Comparison of ENCODE assay signal across 9 mouse cellular contexts in genomic region chr6:88197313-88198069, GRCm38 (mm10). TPM values are rescaled to one million over a fixed set of nuclear protein-coding genes. Genes with fewer than 3 reads are reported as not detected.
DNase-seq lines count a peak whose midpoint lies in the region; ATAC-seq and TF ChIP-seq lines count a peak whose summit lies in the region.
"Had no signal": no experiment of that assay in that cellular context is flagged by ENCODE, and none has a peak within 500 bp of the region (broad histone marks: within the 10 kb centered on the region; RNA-seq: fewer than 3 reads in every experiment).

No protein-coding gene starts in this region.

- H3K27ac ChIP-seq in limb, embryonic 14.5 days (replicated peaks; ENCODE audit: low read depth, low read length): no peak overlapping the region

- H3K27me3 ChIP-seq in C2C12 (ENCODE audit: control insufficient read depth, insufficient read depth, insufficient read length) (no peaks in the 10 kb centered on the region), myocyte (ENCODE audit: control insufficient read depth, insufficient read depth, insufficient read length) (no peaks in the 10 kb centered on the region)
- H3K27me3 ChIP-seq in limb, embryonic 14.5 days (ENCODE audit: control insufficient read depth, insufficient read depth, low read length): peaks cover 99% of the 10 kb centered on the region

- no peak for TF ChIP-seq CTCF in C2C12 (IDR thresholded peaks at IDR 0.05; ENCODE audit: control insufficient read depth, insufficient read depth, insufficient read length)

- H3K79me2 ChIP-seq in C2C12 (ENCODE audit: control insufficient read depth, insufficient read depth) (peaks cover 36% of the 10 kb centered on the region), myocyte (ENCODE audit: control insufficient read depth, insufficient read depth) (peaks cover 15% of the 10 kb centered on the region)

- H3K4me3 ChIP-seq in C2C12 (ENCODE audit: insufficient read depth, poor library complexity, severe bottlenecking) (peak overlapping the region; percentile 21), myocyte (peak overlapping the region; percentile 90)
- peak overlapping the region; percentile 45 for H3K4me3 ChIP-seq in limb, embryonic 14.5 days (replicated peaks; ENCODE audit: low read length)

- no peak for ATAC-seq in limb, embryonic 14.5 days (ENCODE audit: low FRiP score, low read depth)
- no peak for ATAC-seq in monocyte, adult 5-6 weeks (replicated peaks; ENCODE audit: insufficient number of reproducible peaks, low FRiP score, low TSS enrichment, poor library complexity, severe bottlenecking)

- peak overlapping the region; percentile 36 for H3K9ac ChIP-seq in limb, embryonic 14.5 days (ENCODE audit: low read depth, low read length, severe bottlenecking)

- no peak for TF ChIP-seq POLR2A in limb, embryonic 14.5 days (IDR thresholded peaks at IDR 0.05; ENCODE audit: borderline replicate concordance, extremely low read depth, insufficient read depth, insufficient read length)
- no peak for TF ChIP-seq POLR2A in myocyte (IDR thresholded peaks at IDR 0.05; ENCODE audit: insufficient read length, low read depth)

- WGBS in limb, embryonic 14.5 days: 1% methylated on average over 36 of the region's 39 CpGs

- intact Hi-C loops in heart, postnatal 10 days (cut with DNase I): no loop called here

- H3K9me3 ChIP-seq in limb, embryonic 14.5 days (ENCODE audit: control insufficient read depth, low read length): no peaks in the 10 kb centered on the region

- H3K79me3 ChIP-seq in C2C12 (ENCODE audit: low read depth): peaks cover 15% of the 10 kb centered on the region

- peak overlapping the region; percentile 64 for H3K4me2 ChIP-seq in limb, embryonic 14.5 days (replicated peaks; ENCODE audit: low read depth, low read length, severe bottlenecking)
- peak overlapping the region; percentile 98 for H3K4me2 ChIP-seq in myocyte (ENCODE audit: low read depth)

- H3K36me3 ChIP-seq in C2C12 (ENCODE audit: control insufficient read depth, insufficient read depth): peaks cover 9% of the 10 kb centered on the region
- no peaks in the 10 kb centered on the region for H3K36me3 ChIP-seq in limb, embryonic 14.5 days (ENCODE audit: control insufficient read depth, insufficient read depth, low read length)
- H3K36me3 ChIP-seq in myocyte (ENCODE audit: control insufficient read depth, insufficient read depth): no peaks in the 10 kb centered on the region

- H3K4me1 ChIP-seq in limb, embryonic 14.5 days (ENCODE audit: control insufficient read depth, insufficient read depth, low read length): peaks cover 27% of the 10 kb centered on the region

- H3ac ChIP-seq in C2C12 (ENCODE audit: control insufficient read depth, insufficient read length, low read depth) (peak overlapping the region; percentile 69), myocyte (ENCODE audit: control insufficient read depth, insufficient read length) (no peak overlapping the region)

- peak; percentile 55 for DNase-seq in embryo, embryonic 11 days
- DNase-seq in heart, postnatal 10 days: peak; percentile 52 to 57
- no peak for DNase-seq in limb, embryonic 14.5 days (ENCODE audit: low spot score)
- no peak for DNase-seq in cerebellum, adult 18-20 months
- DNase-seq in left cerebral cortex, adult 11 months (ENCODE audit: low spot score): no peak

TF ChIP-seq in C2C12, 6 proteins besides CTCF, POLR2A, EP300 and RAD21:
- TF ChIP-seq CEBPB (IDR thresholded peaks at IDR 0.05; ENCODE audit: low read depth) (no peak), FOSL1 (IDR thresholded peaks at IDR 0.05; ENCODE audit: insufficient read depth, low read length, poor library complexity, severe bottlenecking) (no peak), MYOD1 (IDR thresholded peaks at IDR 0.05; ENCODE audit: control insufficient read depth, insufficient read length, low read depth) (no peak), MYOG (IDR thresholded peaks at IDR 0.05; ENCODE audit: control insufficient read depth, extremely low read depth, insufficient read length) (no peak), MAX (IDR thresholded peaks at IDR 0.05) (no peak), USF1 (IDR thresholded peaks at IDR 0.05; ENCODE audit: low read depth) (no peak)
TF ChIP-seq in C2C12: peak in this region for 0.

TF ChIP-seq in myocyte, 11 proteins besides CTCF, POLR2A, EP300 and RAD21:
- no peak for TF ChIP-seq E2F4 (IDR thresholded peaks at IDR 0.05; ENCODE audit: insufficient read depth)
- no peak for TF ChIP-seq MYOD1 (IDR thresholded peaks at IDR 0.05; ENCODE audit: control insufficient read depth in 1 of 3, insufficient read length in 2 of 3, low read depth in 2 of 3)
- TF ChIP-seq MAX (IDR thresholded peaks at IDR 0.05; ENCODE audit: low read depth): no peak
- no peak for TF ChIP-seq USF1 (IDR thresholded peaks at IDR 0.05; ENCODE audit: low read depth)
- TF ChIP-seq REST (IDR thresholded peaks at IDR 0.05; ENCODE audit: insufficient read depth, insufficient read length): no peak
- no peak for TF ChIP-seq POLR2AphosphoS2 (IDR thresholded peaks at IDR 0.05; ENCODE audit: insufficient read length, low read depth)
- no peak for TF ChIP-seq SRF (IDR thresholded peaks at IDR 0.05; ENCODE audit: control insufficient read depth, insufficient read length, low read depth)
- no peak for TF ChIP-seq CEBPB (IDR thresholded peaks at IDR 0.05; ENCODE audit: insufficient read depth, poor library complexity, severe bottlenecking)
- TF ChIP-seq TCF3 (IDR thresholded peaks at IDR 0.05; ENCODE audit: insufficient read length, low read depth): no peak
- TF ChIP-seq TCF12 (IDR thresholded peaks at IDR 0.05; ENCODE audit: insufficient read depth, poor library complexity, severe bottlenecking): no peak
- TF ChIP-seq MYOG (IDR thresholded peaks at IDR 0.05; ENCODE audit: control insufficient read depth in 1 of 3, insufficient read depth in 1 of 3, insufficient read length in 2 of 3, low read depth in 2 of 3): no peak

RNA-seq across cellular contexts. Expression of gene Gata2, which starts 3.8 kb away (rescaled TPM):
- polyA plus RNA-seq in C2C12 (2012; fragmentation: generic; extraction: Trizol) (45.8 TPM), myocyte (2012; fragmentation: generic; extraction: Trizol) (19.3 TPM)
- total RNA-seq in heart, postnatal 10 days (2021): 10 to 100 TPM; 20.7 to 23.3 TPM
- polyA plus RNA-seq in limb, embryonic 14.5 days (2012; rRNA removed): 15.7 and 18.4 TPM in 2 replicates
- polyA plus RNA-seq in limb, embryonic 14.5 days (2014; fragmentation: Nextera tagmentation; extraction: Ambion mirVana): 18.1 and 19.3 TPM in 2 replicates
- 15.4 to 30.8 TPM (median 28.8 TPM) in 3 replicates for total RNA-seq in monocyte, adult 5-6 weeks (2017)

RNA-seq across cellular contexts. Expression of gene Dnajb8, which starts 24.6 kb away (rescaled TPM):
- not detected for polyA plus RNA-seq in C2C12 (2012; fragmentation: generic; extraction: Trizol)
- total RNA-seq in heart, postnatal 10 days (2021): not detected
- not detected in 2 replicates for polyA plus RNA-seq in limb, embryonic 14.5 days (2012; rRNA removed)
- not detected in 2 replicates for polyA plus RNA-seq in limb, embryonic 14.5 days (2014; fragmentation: Nextera tagmentation; extraction: Ambion mirVana)
- not detected for polyA plus RNA-seq in myocyte (2012; fragmentation: generic; extraction: Trizol)
- 1.4 TPM in 1 of 3 replicates, not detected in the others for total RNA-seq in monocyte, adult 5-6 weeks (2017)
- polyA plus RNA-seq: brain, embryonic 14.5 days had no signal

Comparison
In these comparisons a context has a peak if more than half of its experiments do, and no peak if none do; other contexts are left out.
1. H3K4me3 ChIP-seq: peak in every context shown above with its lines; median percentile 90 in myocyte; 45 in limb, embryonic 14.5 days; 21 in C2C12.
2. DNase-seq: peak in embryo, embryonic 11 days (single experiment) and heart, postnatal 10 days (2 of 2); none in limb, embryonic 14.5 days (single experiment), cerebellum, adult 18-20 months (0 of 2) and left cerebral cortex, adult 11 months (single experiment).